Mouse (Mus musculus) adrenal gland, adult 2 months (tissue): ENCODE data around the gene H2-M3. TPM values are rescaled to one million over a fixed set of nuclear protein-coding genes. Genes with fewer than 3 reads are reported as not detected.
"Not testable (repeated sequence)": the region's sequence is repeated elsewhere in the genome, so short reads cannot be mapped to it uniquely, and the experiment has no call there.

Experiments used
- DNase-seq: peaks from one replicate; pipeline ENCODE4 v3.0.0; 2021
- long read RNA-seq: library from polyadenylated mRNA; stranded (forward); transcript quantifications from one replicate; pipeline ENCODE4 v2.0.0, GENCODE M21; 2021
- polyA plus RNA-seq: library from polyadenylated mRNA; depleted of rRNA; stranded (reverse); fragments of >200 nt; gene quantifications from 2 replicates; pipeline ENCODE4 v1.2.3, GENCODE M21; 2012; rRNA removed
- total RNA-seq, 2 experiments: library from RNA; stranded (reverse); gene quantifications; 2 replicates each; pipeline ENCODE4 v1.2.3; 2021

The H2-M3 gene
- total RNA-seq (1 to 10 TPM; 3.3 to 6.6 TPM), polyA plus RNA-seq (3.5 and 4.3 TPM in 2 replicates)
- long read RNA-seq, transcript H2-M3-201 (8 exons, 1,438 nt): major isoform, 5 of 7 reads
- long read RNA-seq, partial matches to known transcripts: 0 of 7 reads
- long read RNA-seq, other reads (novel, unspliced or antisense): 2 of 7 reads

- DNase-seq: peak; percentile 89
Observed at GRCm38 (mm10) chr17:37270058-37270701, at the start of gene H2-M3. Gene H2-M3, plus strand, starts transcription at chr17:37270220.

GRCm38 (mm10) chr17:37221879-37222278 is 48.1 kb upstream of the H2-M3 start:
- no peak for DNase-seq

GRCm38 (mm10) chr17:37237230-37237629 is 32.8 kb upstream of the H2-M3 start, which contains the start of gene Olfr97:
Gene Olfr97, minus strand, starts transcription at chr17:37237330.
- DNase-seq: not testable (repeated sequence)

GRCm38 (mm10) chr17:37242198-37242597 is 27.8 kb upstream of the H2-M3 start:
- no peak for DNase-seq

- DNase-seq: peak; percentile 21
Observed at GRCm38 (mm10) chr17:37246715-37247114, 23.3 kb upstream of the H2-M3 start.

- DNase-seq: no peak
Observed at GRCm38 (mm10) chr17:37249460-37249859, 20.6 kb upstream of the H2-M3 start.

GRCm38 (mm10) chr17:37250544-37250943 is 19.5 kb upstream of the H2-M3 start:
- peak; percentile 10 for DNase-seq

- no peak for DNase-seq
Observed at GRCm38 (mm10) chr17:37263626-37264025, 6.4 kb upstream of the H2-M3 start, which contains the start of gene Olfr98. Gene Olfr98, minus strand, starts transcription at chr17:37263749.

- peak; percentile 70 for DNase-seq
Observed at GRCm38 (mm10) chr17:37270702-37271092, 677 bp downstream of the H2-M3 start.

- DNase-seq: no peak
Observed at GRCm38 (mm10) chr17:37275626-37276248, 5.7 kb downstream of the H2-M3 start.

- no peak for DNase-seq
Observed at GRCm38 (mm10) chr17:37276573-37276972, 6.6 kb downstream of the H2-M3 start.

- no peak for DNase-seq
Observed at GRCm38 (mm10) chr17:37280331-37280730, 10.3 kb downstream of the H2-M3 start.

- no peak for DNase-seq
Observed at GRCm38 (mm10) chr17:37283360-37283759, 13.3 kb downstream of the H2-M3 start, which contains the start of gene Olfr99. Gene Olfr99, minus strand, starts transcription at chr17:37283460.

GRCm38 (mm10) chr17:37304213-37304612 is 34.2 kb downstream of the H2-M3 start, which contains the start of gene Olfr101:
Gene Olfr101, minus strand, starts transcription at chr17:37304313.
- no peak for DNase-seq

- no peak for DNase-seq
Observed at GRCm38 (mm10) chr17:37308483-37308882, 38.5 kb downstream of the H2-M3 start.

GRCm38 (mm10) chr17:37310146-37310699 is 40.2 kb downstream of the H2-M3 start:
- DNase-seq: no peak

- no peak for DNase-seq
Observed at GRCm38 (mm10) chr17:37316954-37317353, 46.9 kb downstream of the H2-M3 start, which contains the start of gene Olfr102. Gene Olfr102, minus strand, starts transcription at chr17:37317054.

Other genes starting within 250 kb of the H2-M3 start
- gene Mog, start 246.8 kb upstream of the H2-M3 start, total RNA-seq: not detected
- not detected in 2 replicates for gene Mog, start 246.8 kb upstream of the H2-M3 start, polyA plus RNA-seq
- 10 to 100 TPM; 22.5 to 25.7 TPM for gene Gabbr1, start 224.3 kb upstream of the H2-M3 start, total RNA-seq
- gene Gabbr1, start 224.3 kb upstream of the H2-M3 start, polyA plus RNA-seq: 28.3 and 29.1 TPM in 2 replicates
- not detected for gene Olfr90, start 181.7 kb upstream of the H2-M3 start, total RNA-seq
- not detected in 2 replicates for gene Olfr90, start 181.7 kb upstream of the H2-M3 start, polyA plus RNA-seq
- not detected for gene Olfr91, start 171.9 kb upstream of the H2-M3 start, total RNA-seq
- not detected in 2 replicates for gene Olfr91, start 171.9 kb upstream of the H2-M3 start, polyA plus RNA-seq
- gene Olfr92, start 150.1 kb upstream of the H2-M3 start, total RNA-seq: not detected
- not detected in 2 replicates for gene Olfr92, start 150.1 kb upstream of the H2-M3 start, polyA plus RNA-seq
- gene Olfr93, start 108.7 kb upstream of the H2-M3 start, total RNA-seq: not detected
- gene Olfr93, start 108.7 kb upstream of the H2-M3 start, polyA plus RNA-seq: not detected in 2 replicates
- gene Ubd, start 76.3 kb upstream of the H2-M3 start, total RNA-seq: not detected
- gene Ubd, start 76.3 kb upstream of the H2-M3 start, polyA plus RNA-seq: not detected in 2 replicates
- not detected for gene Olfr94, start 69.2 kb upstream of the H2-M3 start, total RNA-seq
- not detected in 2 replicates for gene Olfr94, start 69.2 kb upstream of the H2-M3 start, polyA plus RNA-seq
- gene Olfr95, start 57.1 kb upstream of the H2-M3 start, total RNA-seq: not detected
- not detected in 2 replicates for gene Olfr95, start 57.1 kb upstream of the H2-M3 start, polyA plus RNA-seq
- not detected for gene Olfr96, start 50.1 kb upstream of the H2-M3 start, total RNA-seq
- gene Olfr96, start 50.1 kb upstream of the H2-M3 start, polyA plus RNA-seq: not detected in 2 replicates
- not detected for gene Olfr97, start 32.9 kb upstream of the H2-M3 start, total RNA-seq
- not detected in 2 replicates for gene Olfr97, start 32.9 kb upstream of the H2-M3 start, polyA plus RNA-seq
- gene Olfr98, start 6.5 kb upstream of the H2-M3 start, total RNA-seq: not detected
- not detected in 2 replicates for gene Olfr98, start 6.5 kb upstream of the H2-M3 start, polyA plus RNA-seq
- gene Olfr99, start 13.2 kb downstream of the H2-M3 start, total RNA-seq: not detected
- gene Olfr99, start 13.2 kb downstream of the H2-M3 start, polyA plus RNA-seq: not detected in 2 replicates
- gene Olfr101, start 34.1 kb downstream of the H2-M3 start, total RNA-seq: not detected
- not detected in 2 replicates for gene Olfr101, start 34.1 kb downstream of the H2-M3 start, polyA plus RNA-seq
- gene Olfr102, start 46.8 kb downstream of the H2-M3 start, total RNA-seq: not detected
- not detected in 2 replicates for gene Olfr102, start 46.8 kb downstream of the H2-M3 start, polyA plus RNA-seq
- gene Olfr103, start 69.5 kb downstream of the H2-M3 start, total RNA-seq: not detected
- not detected in 2 replicates for gene Olfr103, start 69.5 kb downstream of the H2-M3 start, polyA plus RNA-seq
- not detected for gene Olfr104-ps, start 89.4 kb downstream of the H2-M3 start, total RNA-seq
- gene Olfr104-ps, start 89.4 kb downstream of the H2-M3 start, polyA plus RNA-seq: not detected in 2 replicates
- not detected for gene Olfr105-ps, start 108.8 kb downstream of the H2-M3 start, total RNA-seq
- not detected in 2 replicates for gene Olfr105-ps, start 108.8 kb downstream of the H2-M3 start, polyA plus RNA-seq
- gene Olfr106-ps, start 120.2 kb downstream of the H2-M3 start, total RNA-seq: not detected
- gene Olfr106-ps, start 120.2 kb downstream of the H2-M3 start, polyA plus RNA-seq: not detected in 2 replicates
- not detected for gene Olfr107, start 129.0 kb downstream of the H2-M3 start, total RNA-seq
- gene Olfr107, start 129.0 kb downstream of the H2-M3 start, polyA plus RNA-seq: not detected in 2 replicates
- not detected for gene Olfr108, start 175.3 kb downstream of the H2-M3 start, total RNA-seq
- not detected in 2 replicates for gene Olfr108, start 175.3 kb downstream of the H2-M3 start, polyA plus RNA-seq
- not detected for gene Olfr109, start 188.7 kb downstream of the H2-M3 start, total RNA-seq
- gene Olfr109, start 188.7 kb downstream of the H2-M3 start, polyA plus RNA-seq: not detected in 2 replicates
- gene H2-M2, start 213.3 kb downstream of the H2-M3 start, total RNA-seq: 1 to 10 TPM in 1 of 2 experiments, under 1 TPM in 1; 0.43 to 1.7 TPM
- 0.62 and 0.90 TPM in 2 replicates for gene H2-M2, start 213.3 kb downstream of the H2-M3 start, polyA plus RNA-seq
- not detected for gene Olfr110, start 222.2 kb downstream of the H2-M3 start, total RNA-seq
- gene Olfr110, start 222.2 kb downstream of the H2-M3 start, polyA plus RNA-seq: 0.09 and 0.11 TPM in 2 replicates
- under 1 TPM; 0.14 to 0.17 TPM for gene Olfr111, start 237.8 kb downstream of the H2-M3 start, total RNA-seq
- 0.09 and 0.73 TPM in 2 replicates for gene Olfr111, start 237.8 kb downstream of the H2-M3 start, polyA plus RNA-seq